Mouse (Mus musculus): ENCODE measurements around the gene Olfr1154.

DNA sequence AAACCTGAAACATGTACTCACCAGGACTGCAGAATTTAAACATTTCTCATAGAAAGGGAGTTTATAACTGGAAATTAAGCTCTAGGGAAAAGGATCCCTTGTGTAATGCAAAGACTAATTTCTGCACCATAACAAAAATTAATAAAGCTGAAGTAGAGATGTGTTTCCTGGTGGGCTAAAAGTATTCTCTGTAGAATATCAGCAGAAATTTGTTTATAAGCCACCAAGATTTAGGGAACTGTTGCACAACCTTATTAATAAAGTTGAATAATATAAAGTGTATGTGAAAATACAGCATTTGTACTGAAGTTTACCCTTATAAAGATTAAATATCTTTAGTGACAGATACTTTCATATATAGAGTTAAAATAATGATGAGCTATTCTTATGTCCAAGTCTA, 48.0 kb upstream of the Olfr1154 start, which contains the start of gene Olfr1156:
- no peak for TF ChIP-seq POLR2A (IDR thresholded peaks at IDR 0.05; ENCODE audit: borderline replicate concordance, extremely low read depth, low read depth, low read length)
- TF ChIP-seq CTCF (IDR thresholded peaks at IDR 0.05; ENCODE audit: insufficient read depth, low read length) = no peak

Data from lung, adult 2 months (tissue).